11 mouse cellular contexts compared by ENCODE assay signal in genomic region chr7:43678517-43678916, GRCm38 (mm10). TPM values are rescaled to one million over a fixed set of nuclear protein-coding genes. Genes with fewer than 3 reads are reported as not detected.
DNase-seq lines count a peak whose midpoint lies in the region; ATAC-seq and TF ChIP-seq lines count a peak whose summit lies in the region.
"Had no signal": no experiment of that assay in that cellular context is flagged by ENCODE, and none has a peak within 500 bp of the region (broad histone marks: within the 10 kb centered on the region; RNA-seq: fewer than 3 reads in every experiment).

No protein-coding gene starts in this region.

- H3K36me3 ChIP-seq in heart, embryonic 12.5 days: peaks cover 42% of the 10 kb centered on the region
- H3K36me3 ChIP-seq in testis, adult 2 months (ENCODE audit: control insufficient read depth, insufficient read depth, low read length): no peaks in the 10 kb centered on the region
- H3K36me3 ChIP-seq in kidney, postnatal 0 days (ENCODE audit: insufficient read depth, low read length): peaks cover 25% of the 10 kb centered on the region
- H3K36me3 ChIP-seq in neural tube, embryonic 11.5 days (ENCODE audit: control insufficient read depth, insufficient read depth, low read length): peaks cover 20% of the 10 kb centered on the region

- no peak overlapping the region for H3K27ac ChIP-seq in heart, embryonic 12.5 days (ENCODE audit: poor library complexity, severe bottlenecking)
- H3K27ac ChIP-seq in testis, adult 2 months (ENCODE audit: control insufficient read depth, insufficient read depth, low read depth, low read length): no peak overlapping the region
- H3K27ac ChIP-seq in kidney, postnatal 0 days: no peak overlapping the region
- H3K27ac ChIP-seq in neural tube, embryonic 11.5 days (ENCODE audit: low read depth, low read length): no peak overlapping the region
- H3K27ac ChIP-seq: embryonic facial prominence, embryonic 12.5 days had no signal

- no peak for ATAC-seq in heart, embryonic 12.5 days (ENCODE audit: insufficient number of reproducible peaks, low FRiP score)
- no peak for ATAC-seq in kidney, postnatal 0 days (replicated peaks; ENCODE audit: low FRiP score, low read depth)
- ATAC-seq in neural tube, embryonic 11.5 days (ENCODE audit: insufficient read depth, low FRiP score, low TSS enrichment): no peak
- no peak for ATAC-seq in activated CD4-positive, CD25-positive, alpha-beta regulatory T cell, adult 4 months

- H3K4me1 ChIP-seq in heart, embryonic 12.5 days (replicated peaks): no peaks in the 10 kb centered on the region
- peaks cover 7% of the 10 kb centered on the region for H3K4me1 ChIP-seq in testis, adult 2 months (ENCODE audit: control insufficient read depth, insufficient read depth, low read length)
- no peaks in the 10 kb centered on the region for H3K4me1 ChIP-seq in kidney, postnatal 0 days (replicated peaks; ENCODE audit: insufficient read depth, low read length)
- H3K4me1 ChIP-seq in neural tube, embryonic 11.5 days (ENCODE audit: control insufficient read depth, insufficient read depth, low read length): no peaks in the 10 kb centered on the region
- H3K4me1 ChIP-seq: embryonic facial prominence, embryonic 12.5 days had no signal

- no peak overlapping the region for H3K9ac ChIP-seq in heart, embryonic 12.5 days
- no peak overlapping the region for H3K9ac ChIP-seq in kidney, postnatal 0 days (ENCODE audit: low read depth, low read length)
- no peak overlapping the region for H3K9ac ChIP-seq in neural tube, embryonic 11.5 days (ENCODE audit: low read length)
- H3K9ac ChIP-seq: embryonic facial prominence, embryonic 12.5 days had no signal

- no peak overlapping the region for H3K4me3 ChIP-seq in heart, embryonic 12.5 days
- H3K4me3 ChIP-seq in testis, adult 2 months (ENCODE audit: control insufficient read depth, low read depth, low read length): no peak overlapping the region
- H3K4me3 ChIP-seq in kidney, postnatal 0 days (replicated peaks; ENCODE audit: low read depth, low read length): no peak overlapping the region
- H3K4me3 ChIP-seq in neural tube, embryonic 11.5 days (ENCODE audit: low read depth, low read length): no peak overlapping the region
- H3K4me3 ChIP-seq: embryonic facial prominence, embryonic 12.5 days had no signal

- no peak for TF ChIP-seq POLR2A in testis, adult 2 months (IDR thresholded peaks at IDR 0.05; ENCODE audit: control insufficient read depth, low read depth, low read length)

- H3K4me2 ChIP-seq in heart, embryonic 12.5 days: no peak overlapping the region
- H3K4me2 ChIP-seq in kidney, postnatal 0 days (ENCODE audit: low read length): no peak overlapping the region
- no peak overlapping the region for H3K4me2 ChIP-seq in neural tube, embryonic 11.5 days (ENCODE audit: low read depth)
- H3K4me2 ChIP-seq: embryonic facial prominence, embryonic 12.5 days had no signal

- 0 out of 2 replicates have a peak, but pooled peaks cover 12% of the 10 kb centered on the region for H3K9me3 ChIP-seq in heart, embryonic 12.5 days (replicated peaks)
- no peaks in the 10 kb centered on the region for H3K9me3 ChIP-seq in kidney, postnatal 0 days (replicated peaks; ENCODE audit: low read length)
- no peaks in the 10 kb centered on the region for H3K9me3 ChIP-seq in neural tube, embryonic 11.5 days (ENCODE audit: control insufficient read depth, low read length)
- H3K9me3 ChIP-seq: embryonic facial prominence, embryonic 12.5 days had no signal

- peak; percentile 33; the same call in 1 of the 2 replicates for TF ChIP-seq CTCF in testis, adult 2 months (IDR thresholded peaks at IDR 0.05; ENCODE audit: control insufficient read depth, insufficient read depth, insufficient replicate concordance, low read depth, low read length)
- TF ChIP-seq CTCF in kidney, postnatal 0 days (IDR thresholded peaks at IDR 0.05; ENCODE audit: low read depth): peak; percentile 67

- peak; percentile 33 to 71 for DNase-seq in heart, adult 18-20 months
- DNase-seq in testis, postnatal 14 days (ENCODE audit: low spot score): no peak
- DNase-seq in adrenal gland, postnatal 10 days: peak; percentile 60
- peak; percentile 51 for DNase-seq in kidney, postnatal 0 days (ENCODE audit: low spot score)
- peak; percentile 35 for DNase-seq in neural tube, embryonic 11.5 days (ENCODE audit: low spot score)

- no peaks in the 10 kb centered on the region for H3K27me3 ChIP-seq in heart, embryonic 12.5 days (replicated peaks)
- no peaks in the 10 kb centered on the region for H3K27me3 ChIP-seq in testis, adult 2 months (ENCODE audit: control insufficient read depth, insufficient read depth, low read length)
- no peaks in the 10 kb centered on the region for H3K27me3 ChIP-seq in kidney, postnatal 0 days (ENCODE audit: insufficient read depth, low read length)
- no peaks in the 10 kb centered on the region for H3K27me3 ChIP-seq in neural tube, embryonic 11.5 days (ENCODE audit: control insufficient read depth, insufficient read depth, low read length)

RNA-seq across cellular contexts. Expression of gene Ctu1, which starts 6.7 kb away (rescaled TPM):
- 1 to 10 TPM; 2.7 to 3.1 TPM for total RNA-seq in heart, adult 18-20 months (2021)
- polyA plus RNA-seq in heart, embryonic 12.5 days (2016; fragmentation: Nextera tagmentation; extraction: Ambion mirVana): 7.0 TPM in 2 replicates
- polyA plus RNA-seq in testis, adult 2 months (2012; rRNA removed): 0.74 and 1.2 TPM in 2 replicates
- total RNA-seq in adrenal gland, postnatal 10 days (2021): 1 to 10 TPM; 9.7 to 9.8 TPM
- 12.5 and 13.5 TPM in 2 replicates for polyA plus RNA-seq in kidney, postnatal 0 days (2015; fragmentation: Nextera tagmentation; extraction: Ambion mirVana)
- polyA plus RNA-seq in neural tube, embryonic 11.5 days (2014; fragmentation: Nextera tagmentation; extraction: Ambion mirVana): 11.0 and 11.6 TPM in 2 replicates
- polyA plus RNA-seq in activated CD4-positive, CD25-positive, alpha-beta regulatory T cell, adult 4 months (2017; shearing (Covaris generic)): 1 to 10 TPM; 1.2 to 1.3 TPM

RNA-seq across cellular contexts. Expression of gene Klk14, which starts 11.7 kb away (rescaled TPM):
- under 1 TPM; 0.23 to 0.47 TPM for total RNA-seq in heart, adult 18-20 months (2021)
- polyA plus RNA-seq in heart, embryonic 12.5 days (2016; fragmentation: Nextera tagmentation; extraction: Ambion mirVana): not detected in 2 replicates
- 0.23 and 0.40 TPM in 2 replicates for polyA plus RNA-seq in testis, adult 2 months (2012; rRNA removed)
- total RNA-seq in adrenal gland, postnatal 10 days (2021): under 1 TPM in 1 of 2 experiments, not detected in 1; 0.24 TPM
- not detected in 2 replicates for polyA plus RNA-seq in kidney, postnatal 0 days (2015; fragmentation: Nextera tagmentation; extraction: Ambion mirVana)
- polyA plus RNA-seq in neural tube, embryonic 11.5 days (2014; fragmentation: Nextera tagmentation; extraction: Ambion mirVana): not detected in 2 replicates
- polyA plus RNA-seq in activated CD4-positive, CD25-positive, alpha-beta regulatory T cell, adult 4 months (2017; shearing (Covaris generic)): not detected
- total RNA-seq: layer of hippocampus, adult 8-10 months had no signal
- polyA plus RNA-seq: embryonic facial prominence, embryonic 12.5 days; neural tube, embryonic 14.5 days had no signal

RNA-seq across cellular contexts. Expression of gene Siglece, which starts 18.6 kb away (rescaled TPM):
- total RNA-seq in heart, adult 18-20 months (2021): 1 to 10 TPM; 1.4 to 1.6 TPM
- 0.19 and 0.27 TPM in 2 replicates for polyA plus RNA-seq in heart, embryonic 12.5 days (2016; fragmentation: Nextera tagmentation; extraction: Ambion mirVana)
- polyA plus RNA-seq in testis, adult 2 months (2012; rRNA removed): 4.7 and 6.1 TPM in 2 replicates
- 1 to 10 TPM; 1.1 to 1.6 TPM for total RNA-seq in adrenal gland, postnatal 10 days (2021)
- 0.59 and 0.68 TPM in 2 replicates for polyA plus RNA-seq in kidney, postnatal 0 days (2015; fragmentation: Nextera tagmentation; extraction: Ambion mirVana)
- 0.34 TPM in 1 of 2 replicates, not detected in the other for polyA plus RNA-seq in neural tube, embryonic 11.5 days (2014; fragmentation: Nextera tagmentation; extraction: Ambion mirVana)
- under 1 TPM in 1 of 2 experiments, not detected in 1; 0.34 TPM for polyA plus RNA-seq in activated CD4-positive, CD25-positive, alpha-beta regulatory T cell, adult 4 months (2017; shearing (Covaris generic))

RNA-seq across cellular contexts. Expression of gene Klk13, which starts 33.9 kb away (rescaled TPM):
- total RNA-seq in heart, adult 18-20 months (2021): not detected
- polyA plus RNA-seq in heart, embryonic 12.5 days (2016; fragmentation: Nextera tagmentation; extraction: Ambion mirVana): 0.13 and 0.24 TPM in 2 replicates
- polyA plus RNA-seq in testis, adult 2 months (2012; rRNA removed): not detected in 2 replicates
- total RNA-seq in adrenal gland, postnatal 10 days (2021): not detected
- 0.14 and 0.17 TPM in 2 replicates for polyA plus RNA-seq in kidney, postnatal 0 days (2015; fragmentation: Nextera tagmentation; extraction: Ambion mirVana)
- 0.39 TPM in 1 of 2 replicates, not detected in the other for polyA plus RNA-seq in neural tube, embryonic 11.5 days (2014; fragmentation: Nextera tagmentation; extraction: Ambion mirVana)
- polyA plus RNA-seq in activated CD4-positive, CD25-positive, alpha-beta regulatory T cell, adult 4 months (2017; shearing (Covaris generic)): not detected
- total RNA-seq: layer of hippocampus, adult 8-10 months had no signal

RNA-seq across cellular contexts. Expression of gene Ceacam18, which starts 44.0 kb away (rescaled TPM):
- total RNA-seq in heart, adult 18-20 months (2021): not detected
- not detected in 2 replicates for polyA plus RNA-seq in heart, embryonic 12.5 days (2016; fragmentation: Nextera tagmentation; extraction: Ambion mirVana)
- 0.16 TPM in 1 of 2 replicates, not detected in the other for polyA plus RNA-seq in testis, adult 2 months (2012; rRNA removed)
- not detected for total RNA-seq in adrenal gland, postnatal 10 days (2021)
- not detected in 2 replicates for polyA plus RNA-seq in kidney, postnatal 0 days (2015; fragmentation: Nextera tagmentation; extraction: Ambion mirVana)
- not detected in 2 replicates for polyA plus RNA-seq in neural tube, embryonic 11.5 days (2014; fragmentation: Nextera tagmentation; extraction: Ambion mirVana)
- not detected for polyA plus RNA-seq in activated CD4-positive, CD25-positive, alpha-beta regulatory T cell, adult 4 months (2017; shearing (Covaris generic))
- polyA plus RNA-seq: embryonic facial prominence, embryonic 12.5 days had no signal
